In genomic region chr5:103856286-103857009, GRCm38 (mm10) we compare ENCODE assay signal across 8 mouse cellular contexts. TPM values are rescaled to one million over a fixed set of nuclear protein-coding genes. Genes with fewer than 3 reads are reported as not detected.
DNase-seq lines count a peak whose midpoint lies in the region; ATAC-seq and TF ChIP-seq lines count a peak whose summit lies in the region.

No protein-coding gene starts in this region.

- H3K27ac ChIP-seq in heart, embryonic 10.5 days, result no peak overlapping the region
- H3K27ac ChIP-seq in forebrain, postnatal 0 days (ENCODE audit: low read depth, low read length), result peak overlapping the region; percentile 3; the same call in 1 of the 2 replicates
- H3K27ac ChIP-seq in limb, embryonic 13.5 days, result no peak overlapping the region

- peaks cover 10% of the 10 kb centered on the region for H3K4me1 ChIP-seq in heart, embryonic 10.5 days
- H3K4me1 ChIP-seq in forebrain, postnatal 0 days (ENCODE audit: insufficient read depth), result peaks cover 14% of the 10 kb centered on the region
- H3K4me1 ChIP-seq in limb, embryonic 13.5 days, result peaks cover 8% of the 10 kb centered on the region; the same call in 1 of the 2 replicates

- H3K9ac ChIP-seq in forebrain, postnatal 0 days, result no peak overlapping the region
- no peak overlapping the region for H3K9ac ChIP-seq in limb, embryonic 13.5 days

- DNase-seq in heart, adult 18-20 months, result peak; percentile 42 to 65
- no peak for DNase-seq in heart, embryonic 10.5 days (ENCODE audit: low spot score)
- DNase-seq in CD4-positive helper T cell, adult 2 months (ENCODE audit: low read depth, low spot score), result peak; percentile 43
- DNase-seq in adrenal gland, postnatal 14 days, result peak; percentile 61
- peak; percentile 72 for DNase-seq in forebrain, postnatal 0 days
- DNase-seq in naive thymus-derived CD4-positive, alpha-beta T cell, adult 2 months (ENCODE audit: low read depth), result peak; percentile 57
- DNase-seq in ovary, postnatal 36 days (ENCODE audit: low spot score), result no peak

- no peaks in the 10 kb centered on the region for H3K9me3 ChIP-seq in heart, embryonic 10.5 days
- H3K9me3 ChIP-seq in forebrain, postnatal 0 days (ENCODE audit: low read length), result no peaks in the 10 kb centered on the region
- no peaks in the 10 kb centered on the region for H3K9me3 ChIP-seq in limb, embryonic 13.5 days

- WGBS in heart, embryonic 10.5 days, result 65% methylated on average over 5 of the region's 5 CpGs
- 61% methylated on average over 5 of the region's 5 CpGs for WGBS in forebrain, postnatal 0 days
- WGBS in limb, embryonic 13.5 days, result 61% methylated on average over 5 of the region's 5 CpGs

- no peak; the same call in 1 of the 2 replicates for ATAC-seq in forebrain, postnatal 0 days
- ATAC-seq in limb, embryonic 13.5 days (ENCODE audit: low FRiP score, low read depth), result peak; percentile 73; the same call in 1 of the 2 replicates

- peak; percentile 75 for TF ChIP-seq CTCF in forebrain, postnatal 0 days (IDR thresholded peaks at IDR 0.05; ENCODE audit: low read depth)

- no peaks in the 10 kb centered on the region for H3K27me3 ChIP-seq in heart, embryonic 10.5 days (ENCODE audit: insufficient read depth, poor library complexity, severe bottlenecking)
- H3K27me3 ChIP-seq in forebrain, postnatal 0 days (ENCODE audit: insufficient read depth, low read length), result no peaks in the 10 kb centered on the region
- H3K27me3 ChIP-seq in limb, embryonic 13.5 days, result no peaks in the 10 kb centered on the region

- H3K4me2 ChIP-seq in forebrain, postnatal 0 days (ENCODE audit: low read depth), result no peak overlapping the region
- no peak overlapping the region for H3K4me2 ChIP-seq in limb, embryonic 13.5 days (replicated peaks)

- peaks cover 12% of the 10 kb centered on the region for H3K36me3 ChIP-seq in heart, embryonic 10.5 days
- peaks cover 11% of the 10 kb centered on the region for H3K36me3 ChIP-seq in forebrain, postnatal 0 days (ENCODE audit: insufficient read depth)
- H3K36me3 ChIP-seq in limb, embryonic 13.5 days, result peaks cover 11% of the 10 kb centered on the region

- no peak overlapping the region for H3K4me3 ChIP-seq in heart, embryonic 10.5 days
- no peak overlapping the region for H3K4me3 ChIP-seq in forebrain, postnatal 0 days (ENCODE audit: low read depth, low read length)
- H3K4me3 ChIP-seq in limb, embryonic 13.5 days, result no peak overlapping the region

RNA-seq across cellular contexts. Expression of gene Klhl8, which starts 54.6 kb away (rescaled TPM):
- total RNA-seq in heart, adult 18-20 months (2021), result 10 to 100 TPM; 10.2 to 11.1 TPM
- 7.2 and 9.3 TPM in 2 replicates for polyA plus RNA-seq in heart, embryonic 10.5 days (2016; fragmentation: Nextera tagmentation; extraction: Ambion mirVana)
- total RNA-seq in adrenal gland, postnatal 14 days (2021), result 14.0 and 16.2 TPM in 2 replicates
- total RNA-seq in forebrain, postnatal 0 days (2014; rRNA removed), result 51.2 and 60.0 TPM in 2 replicates
- 41.0 and 47.3 TPM in 2 replicates for polyA plus RNA-seq in forebrain, postnatal 0 days (2015; fragmentation: Nextera tagmentation; extraction: Ambion mirVana)
- 11.0 and 12.3 TPM in 2 replicates for polyA plus RNA-seq in limb, embryonic 13.5 days (2015; fragmentation: Nextera tagmentation; extraction: Ambion mirVana)

Comparison
In these comparisons a context has a peak if more than half of its experiments do, and no peak if none do; other contexts are left out.
1. DNase-seq: peak in heart, adult 18-20 months (2 of 2), CD4-positive helper T cell, adult 2 months (single experiment), adrenal gland, postnatal 14 days (single experiment), forebrain, postnatal 0 days (single experiment) and naive thymus-derived CD4-positive, alpha-beta T cell, adult 2 months (single experiment); none in heart, embryonic 10.5 days (single experiment) and ovary, postnatal 36 days (single experiment).